Mouse (Mus musculus) neutrophil, adult 59 days (primary cell): Measurements from ENCODE around the gene Lmln. TPM values are rescaled to one million over a fixed set of nuclear protein-coding genes. Genes with fewer than 3 reads are reported as not detected.

Source experiments
- total RNA-seq, 2 experiments: library from RNA; stranded (reverse); gene quantifications; 1 replicate in 1 of 2; 2 replicates in 1 of 2; pipeline ENCODE4 v1.2.4; 2023

The Lmln gene
- 1 to 10 TPM; 3.6 to 6.1 TPM for total RNA-seq

GRCm38 (mm10) chr16:33062024-33062681 lies at the start of gene Lmln:
Gene Lmln (plus strand): TSS chr16:33062521.

GRCm38 (mm10) chr16:33056095-33056785 lies 6.1 kb upstream of the Lmln start, which contains the start of the genes Iqcg and Rpl35a:
Gene Iqcg (minus strand): TSS chr16:33056218.
Gene Rpl35a (plus strand): TSS chr16:33056453.

Other genes starting within 250 kb of the Lmln start
- 10 to 100 TPM; 17.3 to 20.7 TPM for gene Fyttd1, start 185.0 kb upstream of the Lmln start, total RNA-seq
- 10 to 100 TPM; 17.4 to 26.2 TPM for gene Rubcn, start 184.8 kb upstream of the Lmln start, total RNA-seq
- 10 to 100 TPM; 28.9 to 36.5 TPM for gene Lrch3, start 148.4 kb upstream of the Lmln start, total RNA-seq
- gene Iqcg, start 6.3 kb upstream of the Lmln start, total RNA-seq: under 1 TPM in 1 of 2 experiments, not detected in 1; 0.07 TPM
- gene Rpl35a, start 6.1 kb upstream of the Lmln start, total RNA-seq: 100 to 1,000 TPM; 344 to 412 TPM
- 10 to 100 TPM; 35.2 to 39.4 TPM for gene Osbpl11, start 122.5 kb downstream of the Lmln start, total RNA-seq
- 10 to 100 TPM; 43.4 to 44.1 TPM for gene Snx4, start 188.9 kb downstream of the Lmln start, total RNA-seq